Mouse (Mus musculus) cerebellum, adult 2 months (tissue): ENCODE results near the gene Sh3bp2.

Source experiments
- CTCF ChIP-seq: fragments of 200-500 bp; IDR thresholded peaks from 2 replicates; pipeline ENCODE4 v1.5.1; 2011; ENCODE audit warnings: low read depth, mild to moderate bottlenecking, control low read depth, low read length, moderate library complexity, borderline replicate concordance; ENCODE audit not compliant: insufficient read depth
- POLR2A ChIP-seq: fragments of 200-500 bp; IDR thresholded peaks from 2 replicates; pipeline ENCODE4 v1.6.1; 2011; ENCODE audit warnings: low read length, control low read depth, borderline replicate concordance; ENCODE audit not compliant: insufficient read depth

DNA sequence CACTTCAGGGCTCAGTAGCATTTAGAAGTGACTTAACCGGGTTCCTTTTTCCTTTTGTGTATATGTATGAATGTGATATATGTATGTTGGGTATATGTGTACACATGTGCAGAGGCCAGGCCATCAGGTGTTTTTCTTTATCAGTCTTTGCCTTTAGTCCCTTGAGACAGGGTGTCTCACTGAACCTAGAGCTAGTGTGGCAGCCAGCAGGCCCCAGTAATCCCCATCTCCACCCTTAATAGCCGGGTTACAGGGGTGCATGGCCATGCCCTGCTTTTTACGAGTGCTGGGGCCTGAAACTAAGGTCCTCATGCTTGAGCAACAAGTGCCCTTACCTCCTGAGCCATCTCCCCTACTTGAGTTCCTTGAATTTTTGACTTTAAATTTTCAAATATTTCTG, 45.9 kb downstream of the Sh3bp2 start:
- TF ChIP-seq CTCF (no peak), POLR2A (no peak)
